Mouse (Mus musculus): ENCODE results near the gene Sorbs1.

- no peak for TF ChIP-seq CTCF (IDR thresholded peaks at IDR 0.05; ENCODE audit: low read depth)
- TF ChIP-seq EP300 (IDR thresholded peaks at IDR 0.05; ENCODE audit: low read depth) = no peak
Measured at GRCm38 (mm10) chr19:40349713-40350671, 163.6 kb downstream of the Sorbs1 start.
